Mouse (Mus musculus): Measurements from ENCODE around the gene Glis3.

The Glis3 gene

DNA sequence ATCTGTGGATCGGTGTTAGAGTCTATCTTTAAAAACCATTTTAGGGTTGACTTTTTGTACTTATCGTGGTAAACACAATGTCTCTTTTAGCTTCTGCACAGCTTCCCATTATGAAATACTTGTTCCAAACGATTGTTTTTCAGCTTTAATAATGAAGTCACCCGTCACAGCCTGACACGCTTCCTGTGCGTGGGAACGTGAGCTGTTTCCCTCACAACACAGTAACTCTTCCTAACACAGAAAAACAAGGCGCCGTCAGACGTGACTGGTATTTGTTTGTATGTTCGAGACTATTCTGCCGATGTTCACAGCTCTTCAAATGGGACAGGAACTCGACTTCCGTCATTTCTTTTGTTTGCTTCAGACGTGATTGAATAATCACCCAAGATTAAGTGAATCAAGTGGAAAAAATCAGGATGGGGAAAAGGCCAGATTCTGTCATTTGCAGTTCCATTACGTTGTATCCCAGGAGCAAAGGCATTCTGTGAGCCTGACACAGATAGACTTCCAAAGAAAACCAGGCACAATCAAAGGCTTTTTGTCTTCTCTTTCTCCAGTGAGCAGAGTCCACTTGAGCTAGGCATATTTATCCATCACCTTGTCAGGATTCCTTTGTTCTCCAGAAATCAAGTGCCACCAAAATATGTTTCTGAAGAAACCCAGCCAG, 351.3 kb downstream of the Glis3 start:
- CTCF ChIA-PET: no interaction called here

DNA sequence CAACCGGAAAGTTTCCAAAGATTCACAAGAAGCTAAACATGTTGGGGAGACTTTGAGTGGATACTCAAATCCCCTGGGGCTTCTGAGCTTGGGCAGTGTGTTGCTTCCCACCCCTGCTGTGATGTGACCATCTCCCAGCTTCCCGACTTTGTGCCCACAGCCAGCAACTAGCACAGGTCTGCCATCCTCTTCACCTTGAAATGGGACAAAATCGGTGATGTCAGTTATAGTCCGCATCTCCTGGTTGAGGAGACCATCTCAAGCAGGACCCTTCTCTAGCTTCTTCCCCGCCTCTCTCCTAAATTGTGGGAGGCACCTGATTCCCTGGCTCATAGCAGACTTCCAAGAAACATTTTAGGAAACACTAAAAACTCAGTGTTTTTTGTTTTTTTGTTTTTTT, 352.3 kb downstream of the Glis3 start:
- CTCF ChIA-PET: interaction anchor here (0.6 kb wide), 1 partner anchor 1834 kb away, joined by 3 read pairs; no protein-coding TSS in a partner anchor

DNA sequence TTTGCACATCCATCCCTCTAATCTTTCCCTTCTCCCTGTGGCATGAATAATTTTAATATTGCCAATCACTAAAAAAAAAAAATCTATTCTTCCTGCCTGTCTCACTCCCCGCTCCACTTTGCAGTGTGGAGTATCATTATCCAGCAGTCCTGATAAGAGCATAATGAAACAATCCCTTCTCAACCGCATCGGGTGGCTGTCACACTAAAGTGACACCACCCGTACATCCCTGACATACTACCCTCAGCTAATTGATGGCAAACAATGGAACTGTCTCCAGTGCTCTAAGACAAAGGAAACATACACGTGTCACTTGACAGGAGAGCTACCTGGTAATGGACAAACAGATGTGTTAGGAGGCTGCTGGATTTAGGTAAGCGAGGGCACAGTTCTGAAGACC, 373.8 kb downstream of the Glis3 start:
- CTCF ChIA-PET: no interaction called here

DNA sequence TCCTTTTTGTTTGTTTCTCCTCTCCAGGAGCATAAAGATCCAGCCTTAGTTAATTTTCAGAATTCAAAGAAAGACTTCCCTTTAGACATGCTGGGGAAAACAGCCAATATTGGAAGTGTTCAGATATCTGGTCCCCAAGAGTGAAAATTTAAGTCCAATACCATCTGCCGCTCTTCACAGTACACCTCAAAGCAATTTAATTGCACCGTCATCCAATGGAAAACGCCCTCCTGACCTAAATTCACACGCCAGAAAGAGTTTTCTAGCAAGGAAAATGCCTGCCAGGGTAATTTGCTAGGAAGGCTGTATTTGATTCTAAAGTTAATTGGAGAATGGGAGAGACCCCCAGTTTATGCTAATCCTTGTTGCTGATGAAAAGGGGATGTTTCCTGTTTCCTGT, 374.4 kb downstream of the Glis3 start:
- CTCF ChIA-PET: no interaction called here

DNA sequence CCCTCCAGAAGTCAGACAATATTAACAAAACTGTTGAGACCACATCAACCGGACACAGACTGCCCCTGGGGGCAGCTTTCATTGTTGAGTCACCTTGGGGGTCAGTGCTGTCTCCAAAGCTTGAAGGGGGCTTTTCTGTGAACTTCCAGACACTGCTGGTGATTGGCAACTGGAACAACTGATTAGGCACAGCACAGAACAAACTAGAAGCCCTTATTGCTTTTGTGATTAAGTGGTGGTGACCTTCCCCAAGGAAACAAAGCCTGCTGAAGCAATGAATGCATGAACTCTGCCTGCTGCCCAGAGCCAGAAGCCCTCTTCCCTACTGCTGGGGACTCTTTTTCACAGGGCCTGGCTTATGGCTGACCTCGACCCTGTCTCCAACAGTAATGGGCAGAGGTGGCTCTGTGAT, 377.0 kb downstream of the Glis3 start:
- CTCF ChIA-PET: no interaction called here

DNA sequence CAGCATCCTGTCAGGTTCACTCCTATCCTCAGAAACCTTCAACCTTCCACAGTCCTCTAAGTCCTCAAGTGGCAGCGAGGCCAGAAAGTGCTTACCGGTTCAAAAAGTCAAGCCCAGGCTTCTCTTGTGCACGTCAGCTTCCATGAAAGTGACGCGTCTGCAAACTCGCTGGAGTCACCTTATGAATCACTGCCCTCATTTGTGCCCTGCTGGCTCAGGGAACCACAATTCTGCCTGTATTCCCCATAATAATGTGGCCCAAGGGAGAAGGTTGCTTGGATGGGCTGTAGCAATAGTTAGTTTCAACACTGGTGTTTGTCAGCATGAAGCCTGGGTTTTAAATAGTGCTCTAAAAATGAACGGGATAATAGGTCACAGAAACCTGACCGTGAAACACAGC, 379.7 kb downstream of the Glis3 start:
- CTCF ChIA-PET: no interaction called here

DNA sequence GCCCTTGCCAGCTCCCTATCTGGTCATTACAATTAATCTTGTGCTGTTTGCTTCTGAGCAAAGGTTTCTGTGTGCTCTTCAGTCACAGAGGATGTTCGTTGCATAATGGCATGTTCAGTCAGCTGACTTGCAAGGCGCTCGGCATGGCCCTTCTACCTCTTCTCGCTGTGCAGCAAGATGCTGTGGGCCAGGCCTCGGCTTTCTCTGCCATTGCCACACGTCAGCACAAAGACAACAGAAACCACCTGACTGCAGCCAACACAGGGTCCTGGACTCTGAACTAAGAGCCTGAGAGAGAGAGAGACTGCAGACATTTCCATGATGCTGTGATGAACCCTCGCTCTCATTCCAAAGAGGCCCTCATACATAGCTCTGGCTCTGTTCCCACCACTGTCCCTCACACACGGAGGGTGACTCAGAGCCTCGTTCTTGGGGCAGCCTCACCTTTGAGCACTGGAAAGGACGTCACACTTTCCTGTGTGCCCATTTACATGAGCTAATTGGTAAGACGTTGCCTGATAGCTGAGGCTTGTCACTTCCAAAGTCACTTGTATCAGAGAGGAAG, 380.6 kb downstream of the Glis3 start:
- CTCF ChIA-PET: interaction anchor here (0.6 kb wide), 1 partner anchor 25 kb away, joined by 3 read pairs; no protein-coding TSS in a partner anchor

DNA sequence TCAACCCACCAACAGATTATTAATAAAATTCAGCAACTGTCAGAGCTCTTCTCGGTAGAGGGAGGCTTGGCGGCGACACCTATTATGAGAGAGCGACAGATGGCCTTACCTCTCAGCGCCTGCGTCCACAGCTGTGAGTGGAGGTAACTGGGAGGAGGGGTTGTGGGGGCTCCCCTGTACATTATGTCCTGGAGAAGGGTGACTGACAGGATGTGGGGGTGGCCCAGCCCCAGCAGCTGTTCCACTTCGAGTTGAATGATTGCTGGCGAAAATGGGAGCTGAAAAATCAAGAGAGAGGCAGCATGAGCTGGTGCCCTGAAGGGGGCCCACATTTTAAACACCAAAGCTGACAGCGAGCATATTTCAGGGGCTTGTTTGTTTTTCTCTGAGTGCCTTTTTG, 381.2 kb downstream of the Glis3 start:
- CTCF ChIA-PET: interaction anchor here (0.6 kb wide), 1 partner anchor 26 kb away, joined by 3 read pairs; no protein-coding TSS in a partner anchor

DNA sequence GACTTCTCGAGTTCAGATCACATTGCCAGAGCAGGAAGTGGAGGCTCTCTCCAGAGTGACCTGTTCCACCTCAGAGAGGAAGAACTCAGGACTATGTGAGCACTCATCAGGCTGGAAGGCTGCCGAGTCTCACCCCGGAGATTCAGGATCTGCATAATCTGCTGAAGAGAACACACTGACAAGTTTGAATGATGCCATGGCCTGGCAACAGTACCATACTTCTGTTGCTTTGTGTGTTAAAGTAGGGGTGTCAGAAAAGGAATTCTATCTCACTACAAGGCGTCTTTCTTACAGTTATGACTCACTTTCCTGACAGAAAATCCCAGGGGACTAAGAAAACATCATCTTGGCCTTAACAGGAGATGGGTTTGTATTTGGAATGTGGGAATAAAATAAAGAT, 388.3 kb downstream of the Glis3 start:
- CTCF ChIA-PET: no interaction called here

DNA sequence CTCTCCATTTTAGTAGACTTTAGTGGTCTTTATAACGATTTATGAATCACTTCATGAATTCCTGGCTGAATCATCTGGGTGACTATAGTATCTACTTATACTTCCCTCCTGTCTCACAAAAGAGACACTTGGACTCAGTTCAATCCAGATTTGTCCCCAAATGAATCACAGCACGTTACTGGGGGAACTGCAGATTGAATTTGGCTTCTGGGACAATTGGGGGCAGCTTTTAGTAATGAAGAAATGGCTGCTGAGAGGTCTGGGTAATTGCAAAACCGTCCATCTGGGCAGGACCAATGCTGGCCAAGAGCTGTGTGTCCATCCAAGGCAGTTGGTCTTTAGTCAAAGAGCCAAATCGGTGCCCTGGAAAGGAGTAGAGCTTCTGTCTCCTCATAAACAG, 390.4 kb downstream of the Glis3 start:
- CTCF ChIA-PET: no interaction called here

DNA sequence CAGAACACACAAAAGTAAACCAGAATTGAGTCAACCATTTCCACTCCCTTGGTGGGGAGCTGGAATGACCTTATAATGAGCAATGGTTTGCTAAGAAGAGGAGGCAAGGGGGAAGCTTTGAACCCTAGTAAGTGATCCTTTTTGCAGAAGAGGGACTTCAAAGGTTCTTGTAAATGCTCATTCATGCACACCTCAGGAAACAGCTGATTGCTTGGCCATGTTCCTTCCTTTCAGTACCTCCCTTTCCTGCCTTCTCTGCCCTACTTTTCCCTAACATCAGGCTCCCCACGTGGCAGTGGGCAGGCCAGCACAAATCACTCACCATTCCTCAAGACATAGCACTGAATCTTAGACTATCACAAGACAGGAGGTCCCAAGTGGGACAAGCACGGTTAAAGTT, 392.4 kb downstream of the Glis3 start:
- CTCF ChIA-PET: no interaction called here

DNA sequence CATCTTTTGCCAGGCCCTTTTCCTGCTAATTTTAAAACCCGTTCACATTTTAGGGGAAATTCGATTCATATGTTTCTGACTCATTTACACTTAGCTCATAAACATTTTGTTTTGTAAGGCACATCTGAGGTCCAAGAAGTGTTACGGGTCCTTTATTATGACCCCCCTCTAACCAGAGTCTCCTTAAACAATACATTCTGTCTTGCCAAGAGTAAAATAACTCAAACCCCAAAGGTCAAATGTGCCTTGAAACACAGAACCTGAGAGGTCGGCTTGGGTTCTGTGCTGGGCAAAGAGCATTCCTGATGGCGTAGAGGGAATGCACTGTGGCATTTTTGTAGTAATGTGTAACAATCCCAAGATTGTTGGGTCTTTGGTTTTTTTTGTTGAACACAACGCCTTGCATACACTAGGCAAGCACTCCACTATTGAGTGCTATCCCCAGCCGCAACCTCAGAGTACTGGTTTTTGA, 395.7 kb downstream of the Glis3 start:
- CTCF ChIA-PET: no interaction called here

DNA sequence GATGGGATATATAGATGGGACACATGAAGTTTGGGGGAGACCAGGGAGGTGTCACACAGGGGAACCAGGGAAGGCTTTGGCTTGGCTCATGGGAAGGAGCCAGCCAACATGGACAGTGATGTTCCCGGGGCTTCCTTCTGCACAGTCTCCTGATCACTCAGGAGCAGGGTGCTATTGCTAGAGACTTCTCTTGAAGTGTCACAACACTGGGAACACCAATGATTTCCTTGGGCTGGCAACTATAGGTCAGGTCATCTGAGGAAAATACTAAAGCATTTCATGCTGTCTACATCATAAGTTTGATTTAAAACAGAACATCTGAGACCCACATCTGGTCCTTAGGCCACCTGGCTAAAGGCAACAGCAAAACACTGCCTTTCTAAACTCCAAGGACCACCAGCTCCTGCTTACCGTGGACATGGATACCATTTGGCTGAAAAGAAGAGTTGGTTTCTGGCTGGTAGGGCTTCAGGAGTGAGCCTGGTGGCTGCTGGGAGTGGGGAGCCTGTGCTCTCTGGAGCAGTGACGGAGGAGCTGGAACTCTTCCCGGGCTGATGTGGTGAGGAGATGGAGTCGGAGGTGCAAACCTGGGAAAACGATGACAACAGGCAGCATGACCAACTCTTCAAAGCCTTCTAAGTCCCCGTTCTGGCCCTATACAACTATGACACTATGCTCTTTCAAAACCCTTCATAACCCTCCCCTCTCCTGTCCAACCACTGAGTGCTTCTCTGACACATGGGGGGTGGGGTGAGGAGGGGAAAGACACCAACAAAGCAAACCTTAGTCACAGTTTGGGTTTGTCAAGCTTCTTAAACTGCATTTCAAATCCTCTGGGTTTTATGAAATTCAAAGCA, 396.4 kb downstream of the Glis3 start:
- CTCF ChIA-PET: no interaction called here

DNA sequence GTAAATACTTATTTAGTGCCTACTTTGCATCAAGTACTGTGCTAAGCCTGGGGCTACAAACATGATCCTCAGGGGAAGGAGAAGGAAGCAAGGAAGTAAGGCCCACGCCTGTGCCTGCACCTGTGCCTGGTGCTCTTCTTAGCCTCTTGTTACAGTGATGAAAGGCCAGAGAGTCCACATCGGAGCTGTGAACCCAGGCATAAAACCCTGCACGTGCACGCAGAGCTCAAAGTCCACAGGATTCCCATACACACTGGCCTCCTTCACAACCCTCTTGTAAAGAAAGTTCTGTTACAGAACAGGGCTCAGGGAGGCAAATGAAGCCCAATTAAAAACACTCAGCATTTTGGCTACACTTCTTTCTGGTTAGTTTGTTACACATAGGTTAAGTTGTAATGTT, 398.5 kb downstream of the Glis3 start:
- CTCF ChIA-PET: no interaction called here

DNA sequence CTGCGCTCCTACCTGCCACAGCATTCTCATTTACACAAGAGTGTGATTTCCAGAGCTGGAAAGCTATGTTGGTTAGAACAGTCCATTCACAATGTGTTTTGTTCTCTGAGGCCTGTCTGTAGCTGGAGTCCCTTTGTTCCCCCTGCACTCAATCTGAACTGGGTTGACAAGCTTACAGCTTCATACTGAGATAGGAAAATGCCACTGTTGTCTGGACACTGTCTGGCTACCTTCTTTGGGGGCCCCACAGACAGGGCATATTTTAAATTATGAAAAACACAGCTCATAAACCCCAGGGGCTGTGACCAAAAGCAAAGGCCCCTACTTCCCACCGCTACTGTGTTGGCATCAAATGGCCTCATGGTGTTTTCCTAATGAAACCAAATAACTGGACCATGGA, 402.8 kb downstream of the Glis3 start:
- CTCF ChIA-PET: no interaction called here

DNA sequence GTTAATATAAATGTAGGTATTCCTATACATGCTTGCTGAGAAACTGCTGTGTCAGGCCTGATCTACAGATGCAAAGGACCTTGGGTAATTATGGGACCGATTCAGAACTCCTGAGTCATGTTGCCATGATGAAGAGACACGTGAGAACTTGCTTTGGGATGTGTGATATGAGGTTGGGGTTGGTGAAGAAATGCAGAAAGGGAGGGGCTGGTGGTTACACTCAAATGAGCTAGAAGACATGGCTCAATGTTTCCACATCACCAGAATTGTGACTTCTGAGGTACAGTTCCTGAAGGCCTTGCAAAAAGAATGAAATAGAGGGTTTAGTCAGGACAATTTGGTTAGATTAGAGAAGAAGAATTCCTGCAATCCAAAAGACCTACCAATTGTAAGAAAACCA, 405.4 kb downstream of the Glis3 start:
- CTCF ChIA-PET: no interaction called here

DNA sequence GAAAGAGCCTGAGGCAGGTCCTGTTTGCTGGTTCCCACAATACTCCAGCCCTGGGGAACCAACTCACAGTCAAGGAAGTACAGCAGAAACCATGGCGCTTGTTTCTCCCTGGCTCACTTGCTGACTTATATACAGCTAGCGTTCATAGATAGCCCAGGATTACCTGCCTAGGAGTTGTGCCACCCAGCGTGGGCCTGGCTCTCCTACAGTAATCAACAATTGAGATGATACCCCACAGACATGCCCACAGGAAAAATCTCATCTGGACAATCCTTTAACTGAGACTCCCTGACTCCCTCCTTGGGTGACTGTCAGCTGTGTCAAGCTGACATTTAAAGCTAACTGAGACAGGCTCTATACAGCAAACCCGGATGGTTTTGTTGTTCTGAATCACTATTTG, 405.9 kb downstream of the Glis3 start:
- CTCF ChIA-PET: no interaction called here

DNA sequence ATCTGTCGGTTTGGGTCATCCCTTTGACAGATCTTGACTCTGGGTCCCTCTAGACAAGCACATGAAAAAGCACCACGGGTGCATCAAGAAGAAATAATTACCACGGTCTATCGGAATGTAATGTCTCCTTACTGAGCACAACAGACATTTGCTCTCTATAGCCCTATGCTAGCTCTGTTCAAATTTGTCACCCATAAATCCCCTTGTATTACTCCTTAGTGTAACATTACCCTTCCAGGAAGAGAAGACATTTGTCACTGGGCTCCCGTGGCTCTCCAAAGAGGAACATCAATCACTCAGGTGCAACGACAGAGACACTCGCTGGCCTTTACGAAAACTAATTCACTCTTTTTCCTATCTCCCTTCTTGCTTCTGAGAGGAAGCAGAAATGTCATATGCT, 413.0 kb downstream of the Glis3 start:
- CTCF ChIA-PET: interaction anchor here (0.5 kb wide), 1 partner anchor 32 kb away, joined by 3 read pairs; no protein-coding TSS in a partner anchor

DNA sequence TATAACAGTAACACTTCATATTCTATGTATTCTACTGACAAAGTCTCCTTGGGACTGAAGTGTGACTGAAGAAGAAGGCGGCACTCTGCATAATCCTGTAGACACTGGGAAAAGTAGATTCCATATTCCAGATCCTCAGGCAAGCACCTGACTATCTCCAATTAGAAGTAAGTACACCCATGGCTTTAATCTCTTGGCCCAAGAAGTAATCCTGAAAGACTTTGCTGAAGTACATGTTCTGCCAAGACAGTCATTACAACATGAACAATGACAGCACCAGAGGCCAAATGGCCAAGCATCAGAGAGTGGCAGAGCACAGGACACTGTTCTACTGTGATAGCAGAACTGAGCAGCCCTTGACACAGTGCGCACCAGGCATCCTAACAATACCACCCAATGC, 414.1 kb downstream of the Glis3 start:
- CTCF ChIA-PET: no interaction called here

DNA sequence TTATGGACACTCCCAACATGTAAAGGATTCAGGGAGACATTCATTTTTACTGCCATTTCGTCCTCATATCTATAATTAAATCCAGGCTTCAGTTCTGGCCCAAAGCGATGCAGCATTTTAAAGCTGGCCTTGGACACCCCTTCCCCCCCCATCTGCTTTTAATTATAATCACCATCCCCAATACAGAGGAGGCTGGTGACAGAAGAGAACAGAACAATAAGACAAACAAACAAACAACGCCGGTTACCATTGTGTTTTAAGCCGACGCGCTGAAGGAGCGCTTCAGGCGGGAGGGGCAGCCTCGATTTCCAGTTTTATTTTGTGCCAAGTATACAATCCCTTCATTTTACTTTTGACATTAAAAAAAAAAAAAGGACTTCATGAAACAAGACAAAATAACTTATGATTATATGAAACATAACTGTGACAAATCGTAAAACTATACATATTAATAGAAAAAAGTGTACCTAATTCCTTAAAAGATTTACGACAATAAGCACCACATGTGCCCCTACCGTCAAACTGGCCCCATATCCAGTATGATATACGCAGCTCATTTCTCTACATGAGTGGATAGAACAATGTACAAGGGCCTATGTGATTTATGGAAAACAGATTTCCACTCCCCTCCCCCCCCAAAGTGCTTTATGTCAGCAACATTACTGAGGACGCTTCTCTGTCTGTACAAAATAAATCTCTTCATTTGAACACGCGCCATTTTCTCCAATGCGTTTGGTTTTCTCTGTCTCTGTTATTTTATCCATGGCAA, 420.8 kb downstream of the Glis3 start:
- CTCF ChIA-PET: no interaction called here

DNA sequence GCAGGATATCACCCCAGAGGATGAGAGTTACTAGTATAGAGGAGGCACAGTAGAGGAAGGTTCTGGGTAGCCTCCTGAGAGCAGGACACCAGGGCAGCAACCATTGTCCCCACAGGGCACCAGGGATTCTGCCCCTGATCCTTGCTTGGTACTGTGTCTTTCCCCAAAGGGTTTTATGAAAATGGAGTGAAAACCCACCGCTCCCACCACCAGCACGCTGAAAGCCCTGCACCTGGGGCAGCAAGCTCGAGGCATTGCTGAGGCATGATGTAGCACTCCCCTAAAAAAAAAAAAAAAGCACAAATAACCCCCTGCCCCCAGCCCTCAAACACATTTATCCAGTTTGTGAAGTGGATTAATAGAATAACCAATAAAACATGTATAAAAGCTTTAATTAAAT, 421.4 kb downstream of the Glis3 start:
- CTCF ChIA-PET: no interaction called here

DNA sequence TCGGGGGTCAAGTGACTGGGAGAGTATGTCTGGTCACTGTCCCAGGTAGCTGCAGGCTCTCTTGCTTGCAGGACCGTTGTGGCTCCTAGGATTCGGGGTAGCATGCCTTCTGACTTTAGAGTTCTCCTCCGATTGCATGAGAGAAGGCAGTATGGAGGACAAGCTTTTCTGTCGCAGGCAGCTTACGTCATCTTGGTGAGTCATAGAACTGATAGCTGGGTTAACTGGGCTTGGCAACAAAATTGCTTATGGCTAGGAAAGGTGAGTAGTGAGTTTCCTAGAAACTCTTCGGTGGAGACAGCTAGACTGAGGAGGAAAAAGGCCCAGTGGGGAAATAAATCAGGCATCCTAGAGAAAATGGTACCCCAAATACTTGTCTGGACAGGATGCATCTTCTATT, 432.5 kb downstream of the Glis3 start:
- CTCF ChIA-PET: no interaction called here
